Mouse (Mus musculus): ENCODE results near the gene Homer1. TPM values are rescaled to one million over a fixed set of nuclear protein-coding genes. Genes with fewer than 3 reads are reported as not detected.

Homer1 gene
- polyA plus RNA-seq, 1 experiment from 2014 or later: 18.4 TPM

GRCm38 (mm10) chr13:93306545-93306944, 7.1 kb downstream of the Homer1 start:
- Histone ChIP-seq H3K27ac (peak overlapping the region; percentile 63; the same call in 1 of the 2 replicates), H3K4me1 (peaks cover 29% of the 10 kb centered on the region; the same call in 1 of the 2 replicates), H3K36me3 (no peaks in the 10 kb centered on the region), H3K4me3 (peak overlapping the region; percentile 93), H3K9me3 (no peaks in the 10 kb centered on the region), H3K27me3 (ENCODE audit: insufficient read depth, poor library complexity, severe bottlenecking) (no peaks in the 10 kb centered on the region)
- WGBS: 49% methylated on average over 3 of the region's 3 CpGs
- no peak for DNase-seq (ENCODE audit: low spot score)

- DNase-seq (ENCODE audit: low spot score): no peak
- Histone ChIP-seq H3K36me3 (no peaks in the 10 kb centered on the region), H3K27me3 (ENCODE audit: insufficient read depth, poor library complexity, severe bottlenecking) (no peaks in the 10 kb centered on the region), H3K4me1 (peaks cover 34% of the 10 kb centered on the region; the same call in 1 of the 2 replicates), H3K9me3 (no peaks in the 10 kb centered on the region), H3K4me3 (peak overlapping the region; percentile 93), H3K27ac (peak overlapping the region; percentile 63)
- WGBS: 31% methylated on average over 7 of the region's 7 CpGs
Observed at GRCm38 (mm10) chr13:93307700-93308099, 8.3 kb downstream of the Homer1 start.

GRCm38 (mm10) chr13:93309295-93309694, 9.9 kb downstream of the Homer1 start:
- WGBS: 18% methylated on average over 1 of the region's 1 CpGs
- Histone ChIP-seq H3K4me3 (peak overlapping the region; percentile 22; the same call in 1 of the 2 replicates), H3K9me3 (no peaks in the 10 kb centered on the region), H3K36me3 (no peaks in the 10 kb centered on the region), H3K27ac (peak overlapping the region; percentile 63; the same call in 1 of the 2 replicates), H3K27me3 (ENCODE audit: insufficient read depth, poor library complexity, severe bottlenecking) (no peaks in the 10 kb centered on the region), H3K4me1 (peaks cover 38% of the 10 kb centered on the region; the same call in 1 of the 2 replicates)
- no peak for DNase-seq (ENCODE audit: low spot score)

- Histone ChIP-seq H3K4me3 (no peak overlapping the region), H3K4me1 (peaks cover 36% of the 10 kb centered on the region), H3K27ac (no peak overlapping the region; the same call in 1 of the 2 replicates), H3K36me3 (peaks cover 2% of the 10 kb centered on the region; the same call in 1 of the 2 replicates), H3K27me3 (ENCODE audit: insufficient read depth, poor library complexity, severe bottlenecking) (no peaks in the 10 kb centered on the region), H3K9me3 (no peaks in the 10 kb centered on the region)
- no peak for DNase-seq (ENCODE audit: low spot score)
Observed at GRCm38 (mm10) chr13:93312518-93312917, 13.1 kb downstream of the Homer1 start.

- DNase-seq (ENCODE audit: low spot score): no peak
- H3K4me1 ChIP-seq: peaks cover 22% of the 10 kb centered on the region
- H3K27me3 ChIP-seq (ENCODE audit: insufficient read depth, poor library complexity, severe bottlenecking): no peaks in the 10 kb centered on the region
- H3K4me3 ChIP-seq: no peak overlapping the region
- no peak overlapping the region for H3K27ac ChIP-seq
- H3K9me3 ChIP-seq: no peaks in the 10 kb centered on the region
- WGBS: 51% methylated on average over 4 of the region's 4 CpGs
- H3K36me3 ChIP-seq: peaks cover 2% of the 10 kb centered on the region; the same call in 1 of the 2 replicates
Observed at GRCm38 (mm10) chr13:93314322-93314721, 14.9 kb downstream of the Homer1 start.

- Histone ChIP-seq H3K9me3 (no peaks in the 10 kb centered on the region), H3K27ac (no peak overlapping the region), H3K4me1 (peaks cover 10% of the 10 kb centered on the region; the same call in 1 of the 2 replicates), H3K4me3 (no peak overlapping the region), H3K36me3 (peaks cover 2% of the 10 kb centered on the region; the same call in 1 of the 2 replicates), H3K27me3 (ENCODE audit: insufficient read depth, poor library complexity, severe bottlenecking) (no peaks in the 10 kb centered on the region)
- DNase-seq (ENCODE audit: low spot score): no peak
- 56% methylated on average over 5 of the region's 5 CpGs for WGBS
Observed at GRCm38 (mm10) chr13:93320089-93320488, 20.7 kb downstream of the Homer1 start.

GRCm38 (mm10) chr13:93326326-93326725, 26.9 kb downstream of the Homer1 start:
- H3K27me3 ChIP-seq (ENCODE audit: insufficient read depth, poor library complexity, severe bottlenecking): no peaks in the 10 kb centered on the region
- H3K9me3 ChIP-seq: no peaks in the 10 kb centered on the region
- no peak for DNase-seq (ENCODE audit: low spot score)
- no peaks in the 10 kb centered on the region for H3K36me3 ChIP-seq
- H3K27ac ChIP-seq: no peak overlapping the region
- peaks cover 6% of the 10 kb centered on the region; the same call in 1 of the 2 replicates for H3K4me1 ChIP-seq
- 56% methylated on average over 3 of the region's 3 CpGs for WGBS
- no peak overlapping the region for H3K4me3 ChIP-seq

GRCm38 (mm10) chr13:93331721-93332120, 32.3 kb downstream of the Homer1 start:
- Histone ChIP-seq H3K27ac (no peak overlapping the region), H3K27me3 (ENCODE audit: insufficient read depth, poor library complexity, severe bottlenecking) (no peaks in the 10 kb centered on the region), H3K36me3 (no peaks in the 10 kb centered on the region), H3K4me1 (0 out of 2 replicates have a peak, but pooled peaks cover 3% of the 10 kb centered on the region), H3K9me3 (no peaks in the 10 kb centered on the region), H3K4me3 (no peak overlapping the region)
- DNase-seq (ENCODE audit: low spot score): no peak
- 79% methylated on average over 2 of the region's 2 CpGs for WGBS

GRCm38 (mm10) chr13:93332491-93332890, 33.1 kb downstream of the Homer1 start:
- no peak for DNase-seq (ENCODE audit: low spot score)

GRCm38 (mm10) chr13:93335337-93335736, 35.9 kb downstream of the Homer1 start:
- Histone ChIP-seq H3K4me3 (no peak overlapping the region), H3K27me3 (ENCODE audit: insufficient read depth, poor library complexity, severe bottlenecking) (no peaks in the 10 kb centered on the region), H3K27ac (no peak overlapping the region), H3K36me3 (no peaks in the 10 kb centered on the region), H3K9me3 (no peaks in the 10 kb centered on the region), H3K4me1 (peaks cover 12% of the 10 kb centered on the region; the same call in 1 of the 2 replicates)
- 88% methylated on average over 3 of the region's 3 CpGs for WGBS
- DNase-seq (ENCODE audit: low spot score): no peak

More at GRCm38 (mm10) chr13:93332491-93332890, 33.1 kb downstream of the Homer1 start:
- no peaks in the 10 kb centered on the region for H3K9me3 ChIP-seq
- H3K27me3 ChIP-seq (ENCODE audit: insufficient read depth, poor library complexity, severe bottlenecking): no peaks in the 10 kb centered on the region
- H3K4me3 ChIP-seq: no peak overlapping the region
- no peak overlapping the region for H3K27ac ChIP-seq
- WGBS: 93% methylated on average over 13 of the region's 13 CpGs
- no peaks in the 10 kb centered on the region for H3K36me3 ChIP-seq
- no peaks in the 10 kb centered on the region for H3K4me1 ChIP-seq

GRCm38 (mm10) chr13:93338394-93338793, 39.0 kb downstream of the Homer1 start:
- Histone ChIP-seq H3K9me3 (no peaks in the 10 kb centered on the region), H3K27ac (peak overlapping the region; percentile 76; the same call in 1 of the 2 replicates), H3K4me3 (peak overlapping the region; percentile 15; the same call in 1 of the 2 replicates), H3K27me3 (ENCODE audit: insufficient read depth, poor library complexity, severe bottlenecking) (no peaks in the 10 kb centered on the region), H3K36me3 (peaks cover 8% of the 10 kb centered on the region; the same call in 1 of the 2 replicates), H3K4me1 (peaks cover 12% of the 10 kb centered on the region; the same call in 1 of the 2 replicates)
- no peak for DNase-seq (ENCODE audit: low spot score)
- 28% methylated on average over 5 of the region's 5 CpGs for WGBS

GRCm38 (mm10) chr13:93340555-93341278, 41.3 kb downstream of the Homer1 start:
- DNase-seq (ENCODE audit: low spot score): no peak
- no peaks in the 10 kb centered on the region for H3K27me3 ChIP-seq (ENCODE audit: insufficient read depth, poor library complexity, severe bottlenecking)
- H3K27ac ChIP-seq: no peak overlapping the region
- WGBS: 90% methylated on average over 3 of the region's 3 CpGs
- H3K36me3 ChIP-seq: peaks cover 15% of the 10 kb centered on the region; the same call in 1 of the 2 replicates
- no peaks in the 10 kb centered on the region for H3K9me3 ChIP-seq
- no peak overlapping the region for H3K4me3 ChIP-seq
- peaks cover 12% of the 10 kb centered on the region; the same call in 1 of the 2 replicates for H3K4me1 ChIP-seq

GRCm38 (mm10) chr13:93342641-93343040, 43.2 kb downstream of the Homer1 start:
- H3K9me3 ChIP-seq: no peaks in the 10 kb centered on the region
- 80% methylated on average over 5 of the region's 5 CpGs for WGBS

More at GRCm38 (mm10) chr13:93342641-93343040, 43.2 kb downstream of the Homer1 start:
- Histone ChIP-seq H3K4me3 (no peak overlapping the region), H3K36me3 (peaks cover 19% of the 10 kb centered on the region; the same call in 1 of the 2 replicates), H3K27ac (no peak overlapping the region), H3K4me1 (peaks cover 12% of the 10 kb centered on the region; the same call in 1 of the 2 replicates), H3K27me3 (ENCODE audit: insufficient read depth, poor library complexity, severe bottlenecking) (no peaks in the 10 kb centered on the region)
- DNase-seq (ENCODE audit: low spot score): no peak

Measured in heart, embryonic 10.5 days (tissue).